Mouse (Mus musculus) hindbrain, embryonic 10.5 days (tissue): Measurements from ENCODE around the gene Plekha5. TPM values are rescaled to one million over a fixed set of nuclear protein-coding genes. Genes with fewer than 3 reads are reported as not detected.

Experiments
- DNase-seq: peaks from one replicate; pipeline ENCODE4 v3.0.0-alpha.2; 2017; ENCODE audit warnings: low spot score
- H3K27ac ChIP-seq: fragments of 300-500 bp; sonication (generic); 2 replicates; pipeline ENCODE4 v1.5.1; 2016; ENCODE audit warnings: mild to moderate bottlenecking, moderate library complexity
- H3K27me3 ChIP-seq: fragments of 300-500 bp; sonication (generic); 2 replicates; pipeline ENCODE4 v1.6.1; 2016; ENCODE audit warnings: mild to moderate bottlenecking; ENCODE audit not compliant: poor library complexity, insufficient read depth, severe bottlenecking
- H3K36me3 ChIP-seq: fragments of 300-500 bp; sonication (generic); 2 replicates; pipeline ENCODE4 v1.6.1; 2016; ENCODE audit warnings: mild to moderate bottlenecking, moderate library complexity
- H3K4me1 ChIP-seq: fragments of 300-500 bp; sonication (generic); replicated peaks from 2 replicates; pipeline ENCODE4 v1.6.1; 2016; ENCODE audit warnings: mild to moderate bottlenecking
- H3K4me3 ChIP-seq: fragments of 300-500 bp; sonication (generic); 2 replicates; pipeline ENCODE4 v1.5.1; 2016; ENCODE audit warnings: mild to moderate bottlenecking, moderate library complexity
- H3K9me3 ChIP-seq: fragments of 300-500 bp; sonication (generic); 2 replicates; pipeline ENCODE4 v1.6.1; 2016; ENCODE audit warnings: mild to moderate bottlenecking, moderate library complexity
- WGBS: fragments of 180-500 bp; shearing (Covaris S2); methylation state at CpG from one replicate; pipeline ENCODE4 v1.1.7; 2016; 5-methylcytosine and 5-hydroxymethylcytosine counted together
- polyA plus RNA-seq: library from polyadenylated mRNA; unstranded; fragments of >200 nt; fragmentation: Nextera tagmentation; extraction: Ambion mirVana; gene quantifications from 2 replicates; pipeline ENCODE4 v1.2.1, GENCODE M21; 2016

The Plekha5 gene
- polyA plus RNA-seq, 1 experiment from 2014 or later, result 35.5 TPM

DNA sequence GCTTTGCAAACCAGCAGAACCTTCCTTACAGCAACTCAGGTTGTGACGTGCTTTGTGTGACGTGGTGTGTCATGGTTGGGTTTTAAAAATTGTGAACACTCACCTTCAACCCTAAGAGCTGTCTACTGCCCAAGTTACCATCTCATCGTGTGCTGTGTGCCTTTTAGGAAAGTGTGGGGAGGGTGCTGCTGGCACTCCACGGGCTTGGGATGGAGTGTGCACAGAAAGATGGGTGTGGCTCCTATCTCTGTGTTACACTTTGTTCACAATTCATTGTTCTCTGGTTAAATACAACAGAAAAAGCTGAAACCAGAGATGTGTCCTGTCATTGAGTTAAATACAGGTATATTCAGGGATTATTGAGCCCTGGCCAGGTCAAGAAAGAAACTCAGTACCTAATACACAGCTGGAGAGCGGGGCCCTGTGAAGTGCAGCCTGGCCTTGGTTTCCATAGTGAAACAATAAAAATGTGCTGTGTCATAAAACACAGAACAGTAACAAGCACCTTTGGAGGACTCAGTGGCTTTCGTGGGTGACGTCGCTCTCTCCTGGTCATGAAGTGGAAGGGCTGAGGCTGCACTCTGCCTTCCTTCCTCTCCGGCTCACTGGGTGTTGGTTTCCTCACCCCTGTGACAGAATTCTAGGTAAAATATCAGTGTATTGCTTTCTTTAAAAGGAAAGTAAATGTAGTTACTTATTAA is 42.2 kb downstream of the Plekha5 start:
- no peaks in the 10 kb centered on the region for H3K9me3 ChIP-seq
- H3K4me1 ChIP-seq, result no peaks in the 10 kb centered on the region
- H3K36me3 ChIP-seq, result peaks cover 14% of the 10 kb centered on the region; the same call in 1 of the 2 replicates
- WGBS, result 90% methylated on average over 9 of the region's 9 CpGs
- H3K27me3 ChIP-seq, result no peaks in the 10 kb centered on the region
- DNase-seq, result no peak
- H3K27ac ChIP-seq, result no peak overlapping the region
- no peak overlapping the region for H3K4me3 ChIP-seq

DNA sequence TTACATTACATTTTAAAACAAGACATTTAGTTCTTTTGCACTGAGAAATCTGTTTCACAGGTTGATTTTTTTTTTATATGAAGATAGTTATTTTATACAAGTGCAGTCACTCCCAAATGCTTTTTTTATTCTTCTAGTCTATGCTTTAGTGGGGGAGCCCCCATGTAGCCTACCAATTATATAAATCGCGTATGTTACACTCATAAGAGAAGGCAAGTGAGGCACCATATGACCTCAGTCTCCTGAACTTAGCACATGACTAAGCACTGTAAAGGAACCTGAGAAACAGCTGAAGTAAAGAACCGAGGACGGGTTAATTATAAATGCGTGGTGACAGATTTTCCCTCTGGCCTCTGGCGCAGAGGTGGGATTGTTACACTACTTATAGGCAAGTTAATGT is 43.0 kb downstream of the Plekha5 start:
- WGBS, result 90% methylated on average over 6 of the region's 6 CpGs
- Histone ChIP-seq H3K27ac (no peak overlapping the region), H3K9me3 (no peaks in the 10 kb centered on the region), H3K27me3 (no peaks in the 10 kb centered on the region), H3K36me3 (peaks cover 9% of the 10 kb centered on the region; the same call in 1 of the 2 replicates), H3K4me3 (no peak overlapping the region), H3K4me1 (no peaks in the 10 kb centered on the region)
- DNase-seq, result no peak

DNA sequence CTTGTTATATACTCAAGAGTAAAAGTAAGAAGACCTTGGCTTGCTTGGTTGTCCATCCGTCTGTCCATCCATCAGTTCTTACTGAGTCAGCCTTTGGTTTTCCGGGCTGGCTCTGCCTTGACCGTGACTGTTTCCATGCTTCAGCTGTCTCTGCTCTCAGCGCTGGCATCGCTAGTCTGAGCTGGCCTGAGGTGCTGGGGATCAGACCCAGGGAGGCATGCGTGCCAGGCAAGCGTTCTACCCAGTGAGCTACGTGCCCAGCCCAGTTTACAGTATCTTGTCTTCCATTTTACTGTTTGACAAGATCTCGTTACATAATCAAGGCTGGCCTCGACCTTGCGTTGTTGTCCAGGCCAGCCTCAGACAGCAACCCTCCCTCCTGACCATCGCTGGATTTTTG is 44.0 kb downstream of the Plekha5 start:
- Histone ChIP-seq H3K27me3 (no peaks in the 10 kb centered on the region), H3K9me3 (no peaks in the 10 kb centered on the region), H3K4me3 (no peak overlapping the region), H3K4me1 (no peaks in the 10 kb centered on the region), H3K36me3 (peaks cover 4% of the 10 kb centered on the region; the same call in 1 of the 2 replicates), H3K27ac (no peak overlapping the region)
- DNase-seq, result no peak
- WGBS, result 97% methylated on average over 12 of the region's 12 CpGs

DNA sequence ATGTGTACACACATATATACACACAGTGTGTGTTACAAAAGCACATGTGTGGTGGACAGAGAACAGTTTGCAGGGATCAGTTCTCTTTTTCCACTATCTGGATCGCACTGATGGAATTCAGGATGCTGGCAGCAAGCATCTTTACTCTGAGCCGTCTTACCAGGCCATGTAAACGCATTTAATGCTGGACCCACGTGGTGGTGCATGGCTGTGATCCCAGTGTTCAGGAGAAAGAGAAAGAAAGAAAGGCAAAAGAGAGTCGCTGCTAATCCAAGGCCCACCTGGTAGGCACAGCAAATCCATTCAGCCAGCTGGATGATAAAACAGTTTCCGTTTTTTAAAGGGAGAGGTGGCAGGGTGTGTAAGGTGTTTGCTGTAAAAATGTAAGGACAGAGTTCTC is 45.9 kb downstream of the Plekha5 start:
- Histone ChIP-seq H3K4me3 (no peak overlapping the region), H3K27ac (no peak overlapping the region), H3K27me3 (no peaks in the 10 kb centered on the region), H3K4me1 (no peaks in the 10 kb centered on the region), H3K9me3 (no peaks in the 10 kb centered on the region), H3K36me3 (peaks cover 4% of the 10 kb centered on the region; the same call in 1 of the 2 replicates)
- WGBS, result 89% methylated on average over 6 of the region's 6 CpGs
- DNase-seq, result no peak

DNA sequence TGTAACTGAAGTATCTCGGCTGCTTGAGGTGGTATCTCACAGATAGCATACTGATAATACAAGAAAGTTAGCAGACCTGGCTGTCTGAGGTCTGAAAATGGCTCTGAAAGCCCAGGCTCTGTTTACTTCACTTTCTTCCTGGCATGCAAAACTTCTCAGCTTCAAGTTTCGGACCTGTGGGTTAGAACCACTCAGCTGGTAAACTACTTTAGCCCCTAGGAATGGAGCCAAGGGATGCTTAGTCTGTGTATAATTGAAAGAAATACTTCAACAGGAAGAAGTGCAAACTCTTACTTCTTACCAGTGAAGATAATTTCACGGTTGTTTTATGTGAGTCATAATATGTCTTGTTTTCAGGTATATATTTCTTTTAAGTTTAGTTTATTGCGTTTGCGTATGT is 47.9 kb downstream of the Plekha5 start:
- H3K27me3 ChIP-seq, result no peaks in the 10 kb centered on the region
- 92% methylated on average over 5 of the region's 5 CpGs for WGBS
- DNase-seq, result no peak
- no peak overlapping the region for H3K4me3 ChIP-seq
- no peak overlapping the region for H3K27ac ChIP-seq
- H3K9me3 ChIP-seq, result no peaks in the 10 kb centered on the region
- no peaks in the 10 kb centered on the region for H3K4me1 ChIP-seq
- peaks cover 4% of the 10 kb centered on the region; the same call in 1 of the 2 replicates for H3K36me3 ChIP-seq

DNA sequence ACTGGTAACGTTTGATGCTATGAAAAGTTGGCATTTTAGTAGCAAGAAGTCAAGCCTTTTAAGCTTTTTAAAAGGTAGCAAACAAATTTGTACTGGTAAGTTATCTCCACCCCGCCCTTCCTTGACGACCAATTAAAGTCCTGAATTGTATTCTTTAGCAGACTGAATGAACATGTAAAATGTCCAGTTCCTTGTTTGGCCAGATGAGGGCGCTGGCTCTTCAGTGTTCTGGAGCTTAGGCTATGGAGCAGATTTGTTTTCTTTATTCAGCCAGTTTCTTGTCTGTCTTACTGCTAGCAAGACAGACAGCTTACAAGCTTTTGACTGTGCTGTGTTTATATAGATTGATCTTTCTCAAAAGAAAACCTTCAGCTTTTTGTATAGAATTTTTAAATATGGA is 48.5 kb downstream of the Plekha5 start:
- Histone ChIP-seq H3K27me3 (no peaks in the 10 kb centered on the region), H3K27ac (no peak overlapping the region), H3K4me3 (no peak overlapping the region), H3K4me1 (peaks cover 5% of the 10 kb centered on the region; the same call in 1 of the 2 replicates), H3K9me3 (no peaks in the 10 kb centered on the region), H3K36me3 (peaks cover 4% of the 10 kb centered on the region; the same call in 1 of the 2 replicates)
- peak; percentile 26 for DNase-seq
- WGBS, result 65% methylated on average over 4 of the region's 4 CpGs

DNA sequence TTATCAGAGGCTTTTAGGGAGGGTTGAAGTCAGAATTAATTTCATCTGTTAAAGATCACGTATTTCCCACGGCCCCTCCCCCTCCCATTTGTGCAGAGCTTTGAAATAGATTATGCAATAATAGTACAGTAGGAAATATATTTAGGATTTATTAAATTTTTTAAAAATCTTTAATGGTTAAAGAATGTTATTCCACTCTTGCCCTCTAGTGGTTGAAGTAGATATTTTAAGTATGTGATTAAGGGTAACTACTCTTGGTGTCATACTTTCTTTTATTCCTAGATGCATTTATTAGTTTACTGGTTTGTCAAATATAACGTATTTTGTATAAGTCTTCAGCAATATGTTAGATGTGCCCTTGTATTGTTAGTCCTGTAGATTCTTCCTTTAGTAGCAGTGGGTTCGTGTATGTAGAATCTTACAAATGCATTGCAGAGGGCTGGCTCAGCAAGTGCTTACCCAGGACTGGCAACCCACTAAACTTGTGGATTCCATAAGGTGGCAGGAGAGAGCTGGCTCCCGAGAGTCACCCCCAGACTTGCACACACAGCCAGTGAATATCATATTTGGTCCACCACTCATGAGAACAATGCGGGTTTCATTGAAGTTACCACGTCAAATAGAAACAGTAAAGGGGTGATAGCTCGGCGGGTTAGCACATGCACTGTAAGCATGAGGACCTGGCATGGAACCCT is 51.7 kb downstream of the Plekha5 start:
- Histone ChIP-seq H3K36me3 (no peaks in the 10 kb centered on the region), H3K4me1 (peaks cover 6% of the 10 kb centered on the region; the same call in 1 of the 2 replicates), H3K27me3 (no peaks in the 10 kb centered on the region), H3K9me3 (no peaks in the 10 kb centered on the region), H3K4me3 (no peak overlapping the region), H3K27ac (no peak overlapping the region)
- WGBS, result 90% methylated on average over 9 of the region's 9 CpGs
- no peak for DNase-seq

DNA sequence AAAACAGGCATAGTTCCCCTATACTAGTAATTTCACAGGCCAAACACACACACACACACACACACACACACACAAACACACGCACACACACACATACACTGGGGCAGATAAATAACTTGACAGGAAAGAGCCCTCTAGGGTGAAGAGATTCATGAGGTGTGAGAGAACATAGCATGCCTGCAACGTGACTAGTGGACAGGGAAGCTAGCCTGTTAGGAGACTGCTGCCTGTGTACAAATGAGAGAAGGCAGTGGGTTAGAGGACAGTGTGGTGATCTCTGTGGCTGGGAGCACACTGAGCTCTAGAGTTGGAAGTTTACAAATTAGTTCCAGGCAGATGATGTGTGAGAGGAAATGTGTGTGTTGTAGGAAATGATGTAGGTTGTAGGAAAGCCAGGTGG is 53.1 kb downstream of the Plekha5 start:
- H3K4me3 ChIP-seq, result no peak overlapping the region
- DNase-seq, result no peak
- no peaks in the 10 kb centered on the region for H3K36me3 ChIP-seq
- WGBS, result 79% methylated on average over 2 of the region's 2 CpGs
- H3K27me3 ChIP-seq, result no peaks in the 10 kb centered on the region
- H3K9me3 ChIP-seq, result no peaks in the 10 kb centered on the region
- peaks cover 8% of the 10 kb centered on the region; the same call in 1 of the 2 replicates for H3K4me1 ChIP-seq
- H3K27ac ChIP-seq, result no peak overlapping the region; the same call in 1 of the 2 replicates

DNA sequence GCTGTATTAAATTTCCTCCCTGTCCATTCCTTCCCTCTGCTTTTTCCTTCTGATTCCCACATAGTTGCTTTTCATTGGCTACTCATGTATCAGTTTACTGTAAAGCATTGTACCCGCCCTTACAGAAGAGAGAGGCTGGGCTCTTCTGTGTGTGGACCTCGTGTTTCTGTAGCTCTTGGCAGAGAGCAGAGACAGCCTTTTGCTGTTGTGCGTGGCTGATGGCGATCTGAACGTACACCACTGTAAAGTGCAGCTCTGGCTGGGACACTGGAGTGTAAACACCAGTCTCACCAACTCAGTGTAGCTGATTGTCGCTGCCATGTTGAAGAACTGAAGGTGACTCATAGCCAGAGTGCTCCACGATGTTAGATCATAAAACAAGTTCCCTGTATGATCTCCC is 54.2 kb downstream of the Plekha5 start:
- no peaks in the 10 kb centered on the region for H3K9me3 ChIP-seq
- H3K4me1 ChIP-seq, result peaks cover 11% of the 10 kb centered on the region; the same call in 1 of the 2 replicates
- H3K36me3 ChIP-seq, result no peaks in the 10 kb centered on the region
- H3K4me3 ChIP-seq, result no peak overlapping the region
- 84% methylated on average over 7 of the region's 7 CpGs for WGBS
- no peak overlapping the region for H3K27ac ChIP-seq
- DNase-seq, result no peak
- H3K27me3 ChIP-seq, result no peaks in the 10 kb centered on the region

DNA sequence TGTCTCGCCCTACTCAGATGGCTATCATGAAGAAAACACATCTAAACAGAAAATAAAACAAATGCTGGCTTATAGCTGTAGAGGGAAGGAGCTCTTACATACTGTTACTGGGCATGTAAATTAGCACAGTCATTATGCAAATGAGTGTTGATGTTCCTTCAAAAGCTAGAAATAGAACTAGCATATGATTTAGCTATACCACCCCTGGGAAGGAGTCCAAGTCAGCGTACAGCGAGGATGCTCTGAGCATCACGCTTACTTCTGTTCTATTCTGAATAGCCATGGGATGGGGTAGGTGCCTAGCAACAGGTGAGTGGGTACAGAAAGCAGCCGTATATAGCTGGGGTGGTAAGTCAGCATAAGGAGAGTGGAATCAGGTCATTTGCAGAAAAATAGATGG is 55.1 kb downstream of the Plekha5 start:
- DNase-seq, result no peak
- peaks cover 14% of the 10 kb centered on the region; the same call in 1 of the 2 replicates for H3K4me1 ChIP-seq
- peaks cover 2% of the 10 kb centered on the region; the same call in 1 of the 2 replicates for H3K36me3 ChIP-seq
- no peaks in the 10 kb centered on the region for H3K27me3 ChIP-seq
- no peaks in the 10 kb centered on the region for H3K9me3 ChIP-seq
- no peak overlapping the region for H3K4me3 ChIP-seq
- no peak overlapping the region for H3K27ac ChIP-seq
- 95% methylated on average over 5 of the region's 5 CpGs for WGBS

DNA sequence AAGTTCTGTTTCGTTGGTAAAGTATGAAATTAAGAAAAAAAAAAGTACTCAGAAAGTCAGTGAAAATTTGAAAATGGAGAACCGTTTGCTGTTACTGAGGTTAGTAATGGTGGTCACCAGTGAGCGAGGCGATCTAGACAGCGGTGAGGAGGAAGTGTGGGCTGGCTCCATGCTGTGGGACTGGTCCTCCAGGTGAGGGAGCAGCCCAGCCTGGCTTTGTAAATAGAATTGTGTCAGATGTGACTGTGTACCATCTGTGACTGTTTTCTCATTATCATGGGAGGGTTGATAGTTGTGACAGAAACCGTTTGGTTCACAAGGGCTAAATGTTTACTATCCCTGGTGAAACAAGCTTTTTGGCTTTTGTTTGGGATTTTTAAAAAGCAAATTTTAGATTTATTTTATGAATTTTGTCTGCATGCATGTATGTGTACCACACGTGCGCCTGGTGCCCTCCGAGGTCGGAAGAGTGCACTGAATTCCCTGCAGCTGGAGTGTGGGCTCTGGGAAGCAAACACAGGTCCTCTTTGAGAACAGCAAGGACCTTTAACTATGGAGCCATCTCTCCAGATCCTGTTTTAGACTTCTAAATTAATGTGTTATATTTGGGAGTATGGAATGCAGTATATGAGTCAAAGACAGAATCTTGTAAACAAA is 56.7 kb downstream of the Plekha5 start:
- no peak for DNase-seq
- Histone ChIP-seq H3K36me3 (peaks cover 8% of the 10 kb centered on the region), H3K27ac (no peak overlapping the region), H3K4me1 (peaks cover 14% of the 10 kb centered on the region; the same call in 1 of the 2 replicates), H3K27me3 (no peaks in the 10 kb centered on the region), H3K9me3 (no peaks in the 10 kb centered on the region), H3K4me3 (no peak overlapping the region)
- 88% methylated on average over 10 of the region's 10 CpGs for WGBS

DNA sequence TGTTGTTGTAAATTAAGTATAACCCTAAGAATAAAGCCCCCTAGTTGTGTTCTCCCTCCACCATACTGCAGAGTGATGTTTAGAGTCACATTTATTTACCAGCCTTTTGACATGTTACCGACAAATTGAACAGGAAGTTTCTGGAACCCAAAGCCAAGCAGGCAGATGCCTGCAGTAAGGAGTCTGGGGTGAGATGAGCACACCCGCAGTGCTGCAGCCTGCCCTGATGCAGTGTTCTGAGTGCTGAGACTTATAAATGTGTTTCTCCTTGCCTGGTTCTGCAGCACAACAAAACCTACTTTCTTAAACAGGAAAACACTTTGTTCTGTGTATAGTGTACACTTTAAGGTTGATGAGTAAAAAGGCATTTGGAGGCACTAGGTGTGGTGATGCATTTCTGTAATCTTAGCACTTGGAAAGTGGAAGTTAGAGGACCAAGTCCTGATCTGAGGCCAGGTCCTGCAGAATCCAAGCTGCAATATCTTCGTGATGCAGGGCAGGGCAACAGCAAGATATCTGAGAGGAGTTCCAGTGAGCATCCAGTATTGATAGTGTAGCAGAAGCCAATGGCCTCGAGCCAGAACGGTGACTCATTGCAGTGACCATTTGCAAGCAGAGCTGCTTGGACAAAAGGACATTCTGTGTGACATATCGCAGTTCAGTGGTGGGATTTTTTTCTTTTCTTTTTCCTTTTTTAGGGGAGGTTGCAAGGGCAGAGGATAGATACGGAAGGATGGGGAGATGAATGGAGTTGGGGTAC is 58.0 kb downstream of the Plekha5 start:
- DNase-seq, result no peak
- peaks cover 8% of the 10 kb centered on the region for H3K36me3 ChIP-seq
- H3K27me3 ChIP-seq, result no peaks in the 10 kb centered on the region
- no peak overlapping the region for H3K27ac ChIP-seq
- H3K4me1 ChIP-seq, result peaks cover 14% of the 10 kb centered on the region; the same call in 1 of the 2 replicates
- 75% methylated on average over 7 of the region's 7 CpGs for WGBS
- H3K4me3 ChIP-seq, result no peak overlapping the region
- no peaks in the 10 kb centered on the region for H3K9me3 ChIP-seq
